Mouse (Mus musculus) monocyte, adult 5-6 weeks (primary cell): Measurements from ENCODE around the gene Csf3r. TPM values are rescaled to one million over a fixed set of nuclear protein-coding genes. Genes with fewer than 3 reads are reported as not detected.

Source experiments
- ATAC-seq: fragments of 153-309, 156-312 bp; replicated peaks from 2 replicates; pipeline ENCODE4 v1.8.0; 2017; ENCODE audit warnings: mild to moderate bottlenecking; ENCODE audit not compliant: low TSS enrichment, insufficient number of reproducible peaks, severe bottlenecking, poor library complexity, low FRiP score
- total RNA-seq: library from RNA; stranded (forward); fragments of 200-1000, 200-491, 200-594 nt; gene quantifications from 3 replicates; pipeline ENCODE4 v1.2.3, GENCODE M21; 2017

Csf3r gene
- total RNA-seq, 1 experiment from 2014 or later = 57.1 TPM

DNA sequence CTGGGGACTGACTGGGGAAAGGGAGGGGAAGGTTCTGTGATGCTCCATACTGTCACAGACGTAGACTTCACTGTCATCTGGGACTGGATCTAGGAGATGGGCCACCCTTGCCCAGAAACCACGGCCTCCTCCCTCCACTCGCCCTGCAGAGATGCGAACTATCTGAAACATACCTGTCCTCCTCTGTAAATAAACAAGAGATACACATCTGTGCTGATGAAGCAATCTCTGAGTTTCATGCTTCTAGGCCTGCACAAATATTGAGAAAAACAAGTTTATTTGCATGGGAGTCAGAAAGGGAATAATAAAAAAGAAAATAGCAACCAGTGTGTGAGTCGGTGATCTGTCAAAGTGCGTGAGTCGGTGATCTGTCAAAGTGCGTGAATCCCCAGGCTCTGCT, 67.5 kb downstream of the Csf3r start:
- no peak for ATAC-seq

Other genes starting within 250 kb of the Csf3r start
- 20.1 to 47.3 TPM (median 29.8 TPM) in 3 replicates for gene Mrps15, start 22.4 kb downstream of the Csf3r start, total RNA-seq
- 0.10 to 0.21 TPM (median 0.19 TPM) in 3 replicates for gene Oscp1, start 34.0 kb downstream of the Csf3r start, total RNA-seq
- gene Lsm10, start 72.1 kb downstream of the Csf3r start, total RNA-seq = 14.4 to 20.7 TPM (median 16.1 TPM) in 3 replicates
- gene Stk40, start 79.4 kb downstream of the Csf3r start, total RNA-seq = 37.1 to 68.5 TPM (median 61.2 TPM) in 3 replicates
- gene Eva1b, start 123.2 kb downstream of the Csf3r start, total RNA-seq = 1.2 to 2.6 TPM (median 2.5 TPM) in 3 replicates
- 0.19 to 1.3 TPM in 2 of 3 replicates, not detected in the other for gene Sh3d21, start 138.9 kb downstream of the Csf3r start, total RNA-seq
- 431 to 662 TPM (median 493 TPM) in 3 replicates for gene Thrap3, start 178.2 kb downstream of the Csf3r start, total RNA-seq
- 103 to 151 TPM (median 107 TPM) in 3 replicates for gene Map7d1, start 231.8 kb downstream of the Csf3r start, total RNA-seq
- 46.3 to 53.6 TPM (median 51.4 TPM) in 3 replicates for gene Trappc3, start 237.8 kb downstream of the Csf3r start, total RNA-seq